Mouse (Mus musculus): ENCODE data around the gene Ivd. TPM values are rescaled to one million over a fixed set of nuclear protein-coding genes. Genes with fewer than 3 reads are reported as not detected.

Ivd gene
- polyA plus RNA-seq, 1 experiment from 2014 or later: 91.0 TPM

- Histone ChIP-seq H3K36me3 (ENCODE audit: insufficient read depth, low read length) (peaks cover 47% of the 10 kb centered on the region), H3K4me3 (ENCODE audit: low read length) (no peak overlapping the region), H3K27ac (ENCODE audit: low read length) (no peak overlapping the region), H3K27me3 (ENCODE audit: insufficient read depth, low read length) (no peaks in the 10 kb centered on the region), H3K4me1 (ENCODE audit: insufficient read depth, low read length) (no peaks in the 10 kb centered on the region), H3K4me2 (replicated peaks; ENCODE audit: low read depth, low read length) (no peak overlapping the region), H3K9ac (replicated peaks; ENCODE audit: low read length) (no peak overlapping the region), H3K9me3 (ENCODE audit: low read length) (no peaks in the 10 kb centered on the region)
- WGBS: 89% methylated on average over 8 of the region's 8 CpGs
- ATAC-seq (ENCODE audit: low FRiP score, low TSS enrichment): no peak
These were observed 13.6 kb downstream of the Ivd start for GRCm38 (mm10) chr2:118875316-118875715.

GRCm38 (mm10) chr2:118876453-118876852 lies 14.7 kb downstream of the Ivd start:
- no peaks in the 10 kb centered on the region for H3K4me1 ChIP-seq (ENCODE audit: insufficient read depth, low read length)
- H3K4me3 ChIP-seq (ENCODE audit: low read length): no peak overlapping the region
- no peak overlapping the region for H3K27ac ChIP-seq (ENCODE audit: low read length)
- H3K36me3 ChIP-seq (ENCODE audit: insufficient read depth, low read length): peaks cover 41% of the 10 kb centered on the region
- ATAC-seq (ENCODE audit: low FRiP score, low TSS enrichment): no peak
- no peak overlapping the region for H3K9ac ChIP-seq (replicated peaks; ENCODE audit: low read length)
- no peaks in the 10 kb centered on the region for H3K27me3 ChIP-seq (ENCODE audit: insufficient read depth, low read length)
- 92% methylated on average over 9 of the region's 9 CpGs for WGBS
- H3K9me3 ChIP-seq (ENCODE audit: low read length): no peaks in the 10 kb centered on the region
- H3K4me2 ChIP-seq (replicated peaks; ENCODE audit: low read depth, low read length): no peak overlapping the region

- Histone ChIP-seq H3K9ac (replicated peaks; ENCODE audit: low read length) (no peak overlapping the region), H3K27me3 (ENCODE audit: insufficient read depth, low read length) (peaks cover 11% of the 10 kb centered on the region), H3K9me3 (ENCODE audit: low read length) (no peaks in the 10 kb centered on the region), H3K4me1 (ENCODE audit: insufficient read depth, low read length) (peaks cover 7% of the 10 kb centered on the region; the same call in 1 of the 2 replicates), H3K4me2 (replicated peaks; ENCODE audit: low read depth, low read length) (no peak overlapping the region), H3K36me3 (ENCODE audit: insufficient read depth, low read length) (peaks cover 17% of the 10 kb centered on the region), H3K27ac (ENCODE audit: low read length) (no peak overlapping the region), H3K4me3 (ENCODE audit: low read length) (no peak overlapping the region)
- 82% methylated on average over 4 of the region's 4 CpGs for whole genome bisulfite sequencing
- no peak for ATAC-seq (ENCODE audit: low FRiP score, low TSS enrichment)
These were observed 19.3 kb downstream of the Ivd start for GRCm38 (mm10) chr2:118881019-118881418.

- Histone ChIP-seq H3K4me2 (replicated peaks; ENCODE audit: low read depth, low read length) (no peak overlapping the region), H3K9me3 (ENCODE audit: low read length) (no peaks in the 10 kb centered on the region), H3K27me3 (ENCODE audit: insufficient read depth, low read length) (peaks cover 18% of the 10 kb centered on the region), H3K9ac (replicated peaks; ENCODE audit: low read length) (no peak overlapping the region), H3K4me3 (ENCODE audit: low read length) (no peak overlapping the region), H3K4me1 (ENCODE audit: insufficient read depth, low read length) (peaks cover 7% of the 10 kb centered on the region; the same call in 1 of the 2 replicates), H3K27ac (ENCODE audit: low read length) (no peak overlapping the region), H3K36me3 (ENCODE audit: insufficient read depth, low read length) (peaks cover 11% of the 10 kb centered on the region)
- 78% methylated on average over 5 of the region's 5 CpGs for WGBS
- no peak for ATAC-seq (ENCODE audit: low FRiP score, low TSS enrichment)
These were observed 20.2 kb downstream of the Ivd start for GRCm38 (mm10) chr2:118881956-118882355.

- Histone ChIP-seq H3K36me3 (ENCODE audit: insufficient read depth, low read length) (peaks cover under 1% of the 10 kb centered on the region; the same call in 1 of the 2 replicates), H3K9me3 (ENCODE audit: low read length) (no peaks in the 10 kb centered on the region), H3K27me3 (ENCODE audit: insufficient read depth, low read length) (peaks cover 21% of the 10 kb centered on the region), H3K4me2 (replicated peaks; ENCODE audit: low read depth, low read length) (peak overlapping the region; percentile 66), H3K27ac (ENCODE audit: low read length) (no peak overlapping the region), H3K4me1 (ENCODE audit: insufficient read depth, low read length) (peaks cover 12% of the 10 kb centered on the region; the same call in 1 of the 2 replicates), H3K9ac (replicated peaks; ENCODE audit: low read length) (peak overlapping the region; percentile 58), H3K4me3 (ENCODE audit: low read length) (peak overlapping the region; percentile 36)
- WGBS: 4% methylated on average over 32 of the region's 32 CpGs
- peak; percentile 85 for ATAC-seq (ENCODE audit: low FRiP score, low TSS enrichment)
These were observed 21.3 kb downstream of the Ivd start for GRCm38 (mm10) chr2:118882840-118883679.

- 71% methylated on average over 13 of the region's 13 CpGs for WGBS
- no peak overlapping the region for H3K4me2 ChIP-seq (replicated peaks; ENCODE audit: low read depth, low read length)
- no peak for ATAC-seq (ENCODE audit: low FRiP score, low TSS enrichment)
- no peaks in the 10 kb centered on the region for H3K9me3 ChIP-seq (ENCODE audit: low read length)
- H3K4me1 ChIP-seq (ENCODE audit: insufficient read depth, low read length): peaks cover 12% of the 10 kb centered on the region; the same call in 1 of the 2 replicates
- H3K27me3 ChIP-seq (ENCODE audit: insufficient read depth, low read length): peaks cover 40% of the 10 kb centered on the region
- H3K27ac ChIP-seq (ENCODE audit: low read length): no peak overlapping the region
- no peak overlapping the region for H3K4me3 ChIP-seq (ENCODE audit: low read length)
- H3K36me3 ChIP-seq (ENCODE audit: insufficient read depth, low read length): no peaks in the 10 kb centered on the region
- no peak overlapping the region for H3K9ac ChIP-seq (replicated peaks; ENCODE audit: low read length)
These were observed 25.7 kb downstream of the Ivd start for GRCm38 (mm10) chr2:118887440-118887839.

- peaks cover 8% of the 10 kb centered on the region; the same call in 1 of the 2 replicates for H3K4me1 ChIP-seq (ENCODE audit: insufficient read depth, low read length)
- H3K27ac ChIP-seq (ENCODE audit: low read length): no peak overlapping the region
- 31% methylated on average over 13 of the region's 14 CpGs for WGBS
- H3K36me3 ChIP-seq (ENCODE audit: insufficient read depth, low read length): no peaks in the 10 kb centered on the region
- H3K9me3 ChIP-seq (ENCODE audit: low read length): no peaks in the 10 kb centered on the region
- peaks cover 43% of the 10 kb centered on the region for H3K27me3 ChIP-seq (ENCODE audit: insufficient read depth, low read length)
- H3K4me3 ChIP-seq (ENCODE audit: low read length): no peak overlapping the region
- H3K4me2 ChIP-seq (replicated peaks; ENCODE audit: low read depth, low read length): no peak overlapping the region
- peak; percentile 72 for ATAC-seq (ENCODE audit: low FRiP score, low TSS enrichment)
- no peak overlapping the region for H3K9ac ChIP-seq (replicated peaks; ENCODE audit: low read length)
These were observed 26.2 kb downstream of the Ivd start for GRCm38 (mm10) chr2:118887845-118888548.

- Histone ChIP-seq H3K36me3 (ENCODE audit: insufficient read depth, low read length) (no peaks in the 10 kb centered on the region), H3K4me1 (ENCODE audit: insufficient read depth, low read length) (0 out of 2 replicates have a peak, but pooled peaks cover 5% of the 10 kb centered on the region), H3K9me3 (ENCODE audit: low read length) (no peaks in the 10 kb centered on the region), H3K27ac (ENCODE audit: low read length) (no peak overlapping the region), H3K4me3 (ENCODE audit: low read length) (no peak overlapping the region), H3K27me3 (ENCODE audit: insufficient read depth, low read length) (peaks cover 57% of the 10 kb centered on the region), H3K4me2 (replicated peaks; ENCODE audit: low read depth, low read length) (no peak overlapping the region), H3K9ac (replicated peaks; ENCODE audit: low read length) (no peak overlapping the region)
- no peak for ATAC-seq (ENCODE audit: low FRiP score, low TSS enrichment)
- WGBS: 71% methylated on average over 4 of the region's 4 CpGs
These were observed 29.4 kb downstream of the Ivd start for GRCm38 (mm10) chr2:118891173-118891572.

GRCm38 (mm10) chr2:118895990-118896913 lies 34.5 kb downstream of the Ivd start:
- under 1% methylated on average over 38 of the region's 38 CpGs for WGBS
- H3K4me3 ChIP-seq (ENCODE audit: low read length): peak overlapping the region; percentile 52

More at GRCm38 (mm10) chr2:118895990-118896913, 34.5 kb downstream of the Ivd start:
- Histone ChIP-seq H3K27me3 (ENCODE audit: insufficient read depth, low read length) (peaks cover 86% of the 10 kb centered on the region), H3K9ac (replicated peaks; ENCODE audit: low read length) (peak overlapping the region; percentile 53), H3K4me2 (replicated peaks; ENCODE audit: low read depth, low read length) (peak overlapping the region; percentile 81), H3K36me3 (ENCODE audit: insufficient read depth, low read length) (no peaks in the 10 kb centered on the region), H3K27ac (ENCODE audit: low read length) (no peak overlapping the region), H3K9me3 (ENCODE audit: low read length) (no peaks in the 10 kb centered on the region), H3K4me1 (ENCODE audit: insufficient read depth, low read length) (peaks cover 25% of the 10 kb centered on the region)
- no peak for ATAC-seq (ENCODE audit: low FRiP score, low TSS enrichment)

Measured in kidney, embryonic 16.5 days (tissue).